Mouse (Mus musculus) cerebellum, adult 8-10 months (tissue): ENCODE data around the gene Cdc42bpa.

Source experiments
- DNase-seq: peaks from one replicate; pipeline ENCODE4 v3.0.0; 2022

Cdc42bpa gene

GRCm38 (mm10) chr1:179959721-179960542, at the start of gene Cdc42bpa:
Cdc42bpa (plus strand) TSS chr1:179960472.
- DNase-seq, result peak; percentile 79

- DNase-seq, result no peak
Observed at GRCm38 (mm10) chr1:179913471-179913870, 46.8 kb upstream of the Cdc42bpa start.

- DNase-seq, result no peak
Observed at GRCm38 (mm10) chr1:179917036-179917435, 43.2 kb upstream of the Cdc42bpa start.

- peak; percentile 40 for DNase-seq
Observed at GRCm38 (mm10) chr1:179917481-179917880, 42.8 kb upstream of the Cdc42bpa start.

- peak; percentile 80 for DNase-seq
Observed at GRCm38 (mm10) chr1:179919656-179920436, 40.4 kb upstream of the Cdc42bpa start.

GRCm38 (mm10) chr1:179923661-179924405, 36.4 kb upstream of the Cdc42bpa start:
- no peak for DNase-seq

- DNase-seq, result no peak
Observed at GRCm38 (mm10) chr1:179926240-179926639, 34.0 kb upstream of the Cdc42bpa start.

- DNase-seq, result no peak
Observed at GRCm38 (mm10) chr1:179927102-179927501, 33.2 kb upstream of the Cdc42bpa start.

- DNase-seq, result no peak
Observed at GRCm38 (mm10) chr1:179928822-179929221, 31.4 kb upstream of the Cdc42bpa start.

- DNase-seq, result no peak
Observed at GRCm38 (mm10) chr1:179931247-179931646, 29.0 kb upstream of the Cdc42bpa start.

GRCm38 (mm10) chr1:179934064-179934463, 26.2 kb upstream of the Cdc42bpa start:
- no peak for DNase-seq

GRCm38 (mm10) chr1:179940071-179940786, 20.0 kb upstream of the Cdc42bpa start:
- DNase-seq, result no peak

GRCm38 (mm10) chr1:179940787-179941352, 19.4 kb upstream of the Cdc42bpa start:
- DNase-seq, result no peak

- DNase-seq, result no peak
Observed at GRCm38 (mm10) chr1:179945017-179945416, 15.3 kb upstream of the Cdc42bpa start.

GRCm38 (mm10) chr1:179946616-179947015, 13.7 kb upstream of the Cdc42bpa start:
- peak; percentile 47 for DNase-seq

- no peak for DNase-seq
Observed at GRCm38 (mm10) chr1:179947653-179948052, 12.6 kb upstream of the Cdc42bpa start.

GRCm38 (mm10) chr1:179951597-179951996, 8.7 kb upstream of the Cdc42bpa start:
- DNase-seq, result peak; percentile 43

- no peak for DNase-seq
Observed at GRCm38 (mm10) chr1:179953251-179953650, 7.0 kb upstream of the Cdc42bpa start.

GRCm38 (mm10) chr1:179957431-179957830, 2.8 kb upstream of the Cdc42bpa start:
- DNase-seq, result no peak

- DNase-seq, result peak; percentile 76
Observed at GRCm38 (mm10) chr1:179958871-179959720, 1.2 kb upstream of the Cdc42bpa start.

- no peak for DNase-seq
Observed at GRCm38 (mm10) chr1:179960543-179960876, 238 bp downstream of the Cdc42bpa start.
